Mouse (Mus musculus) testis, adult 2 months (tissue): Measurements from ENCODE around the gene Zc3h14.

Experiments
- CTCF ChIP-seq: fragments of 200-500 bp; IDR thresholded peaks from 2 replicates; pipeline ENCODE4 v1.5.1; 2012; ENCODE audit warnings: low read depth, mild to moderate bottlenecking, inconsistent platforms, low read length, moderate library complexity; ENCODE audit not compliant: control insufficient read depth, insufficient read depth, insufficient replicate concordance
- POLR2A ChIP-seq: fragments of 200-500 bp; IDR thresholded peaks from 2 replicates; pipeline ENCODE4 v1.6.1; 2012; ENCODE audit warnings: low read depth, mild to moderate bottlenecking, inconsistent platforms, low read length, moderate library complexity; ENCODE audit not compliant: control insufficient read depth

DNA sequence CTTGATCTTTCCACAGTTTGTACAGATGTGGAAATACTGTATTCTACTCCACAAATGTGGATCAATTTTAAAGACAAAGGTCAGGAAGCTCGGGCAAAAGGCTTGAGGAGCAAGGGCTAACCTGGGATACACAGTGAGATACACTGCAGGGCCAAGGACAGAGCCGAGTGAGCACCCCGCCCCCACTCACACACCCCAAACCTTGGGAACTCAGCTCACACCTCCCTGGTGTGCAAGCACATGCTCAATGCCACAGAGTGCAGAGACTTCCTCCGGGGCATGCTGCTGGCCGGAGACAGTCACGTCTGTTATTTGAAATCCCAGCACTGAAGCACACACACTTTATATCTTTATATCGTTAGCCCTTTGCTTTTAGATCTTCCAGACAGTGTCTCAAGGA lies 20.7 kb upstream of the Zc3h14 start:
- TF ChIP-seq POLR2A (no peak), CTCF (no peak)
